8 mouse cellular contexts compared by ENCODE assay signal in the genomic region with DNA sequence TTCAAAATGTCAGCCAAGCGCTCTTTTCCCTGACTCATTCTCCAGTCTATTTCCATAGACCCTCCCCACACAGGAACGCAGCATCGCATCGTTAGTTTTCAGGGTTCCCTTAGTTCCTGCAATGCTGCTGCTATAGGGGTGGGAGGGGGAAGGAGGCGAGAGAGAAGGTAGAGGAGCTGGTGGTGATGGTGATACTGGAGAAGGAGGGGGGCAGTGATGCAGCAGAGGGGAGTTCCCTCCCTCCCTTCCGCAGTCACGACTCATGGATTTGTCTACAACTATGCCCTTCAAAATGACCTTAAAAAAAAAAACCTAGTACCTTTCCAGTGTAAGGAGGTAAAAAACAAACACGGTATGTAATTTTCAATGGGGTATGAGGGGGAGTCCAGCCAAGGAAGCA. TPM values are rescaled to one million over a fixed set of nuclear protein-coding genes. Genes with fewer than 3 reads are reported as not detected.
DNase-seq lines count a peak whose midpoint lies in the region; ATAC-seq lines count a peak whose summit lies in the region.

No protein-coding gene starts in this region.

- H3K9ac ChIP-seq in hindbrain, embryonic 12.5 days: peak overlapping the region; percentile 86
- peak overlapping the region; percentile 91 for H3K9ac ChIP-seq in midbrain, embryonic 15.5 days

- H3K27me3 ChIP-seq in hindbrain, embryonic 12.5 days: peaks cover 14% of the 10 kb centered on the region
- no peaks in the 10 kb centered on the region for H3K27me3 ChIP-seq in midbrain, embryonic 15.5 days (replicated peaks)

- H3K4me1 ChIP-seq in hindbrain, embryonic 12.5 days: peaks cover 41% of the 10 kb centered on the region
- peaks cover 46% of the 10 kb centered on the region for H3K4me1 ChIP-seq in midbrain, embryonic 15.5 days

- no peaks in the 10 kb centered on the region for H3K9me3 ChIP-seq in hindbrain, embryonic 12.5 days (replicated peaks)
- H3K9me3 ChIP-seq in midbrain, embryonic 15.5 days: no peaks in the 10 kb centered on the region

- ATAC-seq in frontal cortex, adult (ENCODE audit: low TSS enrichment): peak; percentile 22
- no peak for ATAC-seq in hindbrain, embryonic 12.5 days (ENCODE audit: low FRiP score)
- ATAC-seq in midbrain, embryonic 15.5 days (replicated peaks): no peak

- H3K36me3 ChIP-seq in hindbrain, embryonic 12.5 days: peaks cover 16% of the 10 kb centered on the region
- H3K36me3 ChIP-seq in midbrain, embryonic 15.5 days (replicated peaks): peaks cover 15% of the 10 kb centered on the region

- 4% methylated on average over 8 of the region's 8 CpGs for WGBS in hindbrain, embryonic 12.5 days
- under 1% methylated on average over 8 of the region's 8 CpGs for WGBS in midbrain, embryonic 15.5 days

- H3K4me3 ChIP-seq in hindbrain, embryonic 12.5 days: peak overlapping the region; percentile 68
- peak overlapping the region; percentile 82 for H3K4me3 ChIP-seq in midbrain, embryonic 15.5 days

- peak overlapping the region; percentile 77 for H3K4me2 ChIP-seq in hindbrain, embryonic 12.5 days (replicated peaks)
- peak overlapping the region; percentile 64 for H3K4me2 ChIP-seq in midbrain, embryonic 15.5 days

- no peak for DNase-seq in frontal cortex, postnatal 14 days (ENCODE audit: low spot score in 2 of 2)
- peak; percentile 54 for DNase-seq in right cerebral cortex, adult 2 months (ENCODE audit: low spot score in 2 of 2)
- DNase-seq in right cerebral cortex, postnatal 4 days: no peak
- DNase-seq in frontal cortex, postnatal 25 days (ENCODE audit: low spot score in 2 of 2): no peak
- no peak for DNase-seq in embryo, embryonic 10 days (ENCODE audit: low spot score)

- H3K27ac ChIP-seq in hindbrain, embryonic 12.5 days: peak overlapping the region; percentile 92; the same call in 1 of the 2 replicates
- peak overlapping the region; percentile 96 for H3K27ac ChIP-seq in midbrain, embryonic 15.5 days

RNA-seq across cellular contexts. Expression of gene Atp1b1, which starts 1.4 kb away (rescaled TPM):
- 57.6 and 61.7 TPM in 2 replicates for polyA plus RNA-seq in hindbrain, embryonic 12.5 days (2016; fragmentation: Nextera tagmentation; extraction: Ambion mirVana)
- polyA plus RNA-seq in midbrain, embryonic 15.5 days (2015; fragmentation: Nextera tagmentation; extraction: Ambion mirVana): 210 and 216 TPM in 2 replicates

Comparison
In these comparisons a context has a peak if more than half of its experiments do, and no peak if none do; other contexts are left out.
1. DNase-seq: peak in right cerebral cortex, adult 2 months (2 of 2); none in frontal cortex, postnatal 14 days (0 of 2), right cerebral cortex, postnatal 4 days (single experiment), frontal cortex, postnatal 25 days (0 of 2) and embryo, embryonic 10 days (single experiment).